Mouse (Mus musculus): Measurements from ENCODE around the gene Clta. TPM values are rescaled to one million over a fixed set of nuclear protein-coding genes. Genes with fewer than 3 reads are reported as not detected.

Clta gene
- 100 to 1,000 TPM; 333 to 335 TPM for total RNA-seq (2021)

DNA sequence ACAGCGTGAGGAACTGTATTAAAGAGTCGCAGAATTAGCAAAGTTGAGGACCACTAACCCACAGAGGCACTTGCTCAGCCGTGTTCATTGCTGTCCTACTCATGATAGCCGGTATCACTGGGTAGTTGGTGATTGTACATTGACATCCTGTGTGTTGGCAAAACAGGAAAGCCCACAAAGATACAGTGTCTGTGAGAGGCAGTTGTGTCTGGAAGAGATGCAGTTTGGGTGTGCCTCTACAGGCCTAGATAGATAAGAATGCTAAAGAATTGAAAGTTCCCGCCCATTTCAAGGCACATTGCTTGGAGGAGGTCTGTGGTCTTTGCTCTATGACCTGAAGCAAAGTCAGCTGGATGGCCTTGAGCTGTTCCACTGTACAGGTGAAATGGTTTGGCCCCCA, at the start of gene Clta:
Gene Clta (plus strand): TSS at position 327 of the 400 bp plus-strand sequence.
- intact Hi-C loops (cut with DNase I), result no loop called here
- no peak for DNase-seq (ENCODE audit: extremely low spot score in 1 of 2, low spot score in 2 of 2)

GRCm38 (mm10) chr4:43957292-43957845, 46.9 kb upstream of the Clta start, which contains the start of gene Glipr2:
Gene Glipr2 (plus strand): TSS chr4:43957401.
- DNase-seq (ENCODE audit: extremely low spot score in 1 of 2, low spot score in 2 of 2), result peak; percentile 64 to 91
- intact Hi-C loops (cut with DNase I), result no loop called here

- intact Hi-C loops (cut with DNase I), result loop anchor here (2.0 kb wide), 1 partner anchor 25 kb away; the partner anchor contains the start of gene Ccin
- DNase-seq (ENCODE audit: extremely low spot score in 1 of 2, low spot score in 2 of 2), result peak in 1 of 2 experiments; percentile 71
Measured at GRCm38 (mm10) chr4:43957846-43958461, 46.3 kb upstream of the Clta start.

DNA sequence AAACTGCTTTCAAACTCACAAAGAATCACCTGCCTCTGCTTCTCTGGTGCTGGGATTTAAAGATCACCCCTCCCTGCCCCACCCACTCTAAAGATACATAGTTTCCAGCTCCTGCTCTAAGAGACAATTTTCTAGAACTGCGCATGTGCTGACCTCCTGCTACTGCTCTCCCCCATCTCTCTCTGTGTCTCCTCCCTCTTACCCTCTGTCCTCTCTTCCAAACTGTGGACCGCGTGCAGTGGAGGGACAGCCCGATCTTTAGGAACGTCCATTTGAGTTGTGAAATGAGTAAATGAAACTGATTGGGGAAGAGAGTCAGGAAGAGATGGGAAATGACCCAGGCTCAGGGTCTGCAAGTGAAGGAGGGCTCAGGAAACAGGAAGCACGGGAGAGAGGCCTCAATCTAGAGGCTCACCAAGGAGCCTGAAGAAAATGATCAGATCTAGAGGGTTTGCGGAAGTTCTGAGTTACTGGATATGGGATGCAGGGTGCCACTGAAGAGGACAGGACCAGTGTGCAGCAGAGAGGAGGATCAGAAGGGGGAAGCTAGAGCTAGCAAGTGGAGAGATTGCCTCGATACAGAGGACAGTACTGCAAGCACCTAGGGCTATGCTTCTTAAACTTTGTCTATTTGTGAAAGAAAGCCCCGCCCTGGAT, 44.6 kb upstream of the Clta start:
- peak in 1 of 2 experiments; percentile 8 for DNase-seq (ENCODE audit: extremely low spot score in 1 of 2, low spot score in 2 of 2)
- intact Hi-C loops (cut with DNase I), result loop anchor here (2.0 kb wide), 1 partner anchor 23 kb away; the partner anchor contains the start of gene Ccin

- DNase-seq (ENCODE audit: extremely low spot score in 1 of 2, low spot score in 2 of 2), result no peak
- intact Hi-C loops (cut with DNase I), result no loop called here
Measured at GRCm38 (mm10) chr4:43960207-43960606, 44.0 kb upstream of the Clta start.

- DNase-seq (ENCODE audit: extremely low spot score in 1 of 2, low spot score in 2 of 2), result peak in 1 of 2 experiments; percentile 22
- intact Hi-C loops (cut with DNase I), result no loop called here
Measured at GRCm38 (mm10) chr4:43964326-43964833, 39.9 kb upstream of the Clta start.

DNA sequence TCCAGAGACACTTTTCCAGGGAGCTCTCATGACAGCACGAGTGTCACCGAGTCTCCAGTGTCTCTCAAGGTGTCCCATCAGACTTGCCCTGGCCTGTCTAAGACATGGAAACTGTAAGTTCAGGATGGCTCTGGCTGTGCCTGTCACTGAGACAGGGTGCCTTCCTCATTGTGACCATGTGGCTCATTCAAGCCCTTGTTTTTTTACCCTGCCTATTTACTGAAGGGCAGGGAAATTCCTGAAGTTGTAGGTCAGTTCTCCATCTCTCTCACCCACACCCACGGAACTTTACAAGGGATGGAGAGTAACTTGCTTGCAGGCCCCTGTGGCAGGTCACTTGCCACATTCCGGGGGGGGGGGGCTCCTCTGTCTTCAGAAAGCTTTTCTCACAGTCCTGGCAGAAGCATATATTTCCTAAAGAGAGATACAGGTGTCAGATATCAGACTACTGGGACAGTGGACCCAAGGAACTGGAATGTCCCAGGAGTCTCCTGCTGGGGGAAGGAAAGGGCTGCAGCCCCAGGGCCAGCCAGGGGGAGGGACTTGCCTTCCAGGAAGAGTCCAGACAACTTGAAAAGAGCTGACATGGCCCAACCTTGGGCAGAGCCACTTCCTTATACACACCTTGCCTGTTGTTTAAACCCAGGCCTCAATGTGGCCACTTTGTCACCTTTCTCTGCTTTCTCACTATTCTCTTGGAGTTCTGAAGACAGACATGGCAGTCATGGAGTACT, 39.1 kb upstream of the Clta start:
- no peak for DNase-seq (ENCODE audit: extremely low spot score in 1 of 2, low spot score in 2 of 2)
- intact Hi-C loops (cut with DNase I), result no loop called here

DNA sequence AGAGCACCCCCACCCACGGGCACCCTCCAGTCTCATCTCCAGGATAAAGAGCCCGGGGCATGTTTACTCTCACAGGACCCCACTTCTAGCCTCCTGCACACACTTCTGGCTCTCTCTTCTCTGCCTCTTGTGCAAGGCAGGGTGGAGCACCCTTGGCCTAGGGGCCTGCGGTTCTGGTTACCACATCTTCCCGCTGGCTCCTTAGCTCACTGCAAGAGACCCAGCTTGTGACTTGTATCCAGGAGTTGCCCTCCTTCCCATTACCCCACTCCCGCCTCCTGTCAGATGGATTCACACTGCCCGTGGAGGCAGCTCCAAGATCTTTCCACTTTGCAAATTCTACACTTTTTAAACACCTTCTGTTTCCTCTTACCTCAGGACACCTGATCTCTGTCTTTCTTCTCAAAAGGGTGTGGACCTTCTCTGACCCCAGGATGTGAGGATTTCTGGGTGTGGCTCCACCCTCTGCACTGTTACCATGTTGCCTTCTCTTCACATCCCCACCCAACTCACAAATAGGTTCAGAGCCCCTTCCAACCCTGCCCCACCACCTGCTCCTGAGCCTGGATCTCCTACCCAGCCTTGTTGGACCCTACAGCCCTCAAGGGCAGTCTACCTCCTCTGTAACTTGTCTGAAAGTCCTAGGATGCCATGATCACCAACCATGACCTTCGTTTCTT, 38.3 kb upstream of the Clta start:
- DNase-seq (ENCODE audit: extremely low spot score in 1 of 2, low spot score in 2 of 2), result no peak
- intact Hi-C loops (cut with DNase I), result no loop called here

DNA sequence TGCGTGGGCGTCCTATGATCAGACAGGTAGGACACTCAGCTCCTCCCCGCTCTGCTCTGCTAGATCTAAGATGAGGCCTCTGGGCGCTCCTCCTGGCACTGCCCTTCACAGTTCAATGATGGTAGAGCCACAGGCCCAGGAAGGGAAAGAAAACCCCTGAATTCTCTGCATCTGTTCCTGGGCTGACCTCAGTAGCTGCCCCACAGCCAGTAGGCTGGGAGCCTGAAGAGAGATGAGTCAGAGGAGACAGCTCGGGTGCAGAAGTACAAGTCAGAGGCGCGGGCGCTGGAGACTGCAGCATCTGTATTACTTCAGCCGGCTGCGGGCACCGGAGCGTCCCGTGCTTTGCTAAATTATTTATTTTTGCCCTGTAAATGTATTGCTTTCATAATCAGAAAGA, 35.6 kb upstream of the Clta start:
- DNase-seq (ENCODE audit: extremely low spot score in 1 of 2, low spot score in 2 of 2), result peak in 1 of 2 experiments; percentile 73
- intact Hi-C loops (cut with DNase I), result no loop called here

- intact Hi-C loops (cut with DNase I), result no loop called here
- no peak for DNase-seq (ENCODE audit: extremely low spot score in 1 of 2, low spot score in 2 of 2)
Measured at GRCm38 (mm10) chr4:43969373-43969772, 34.9 kb upstream of the Clta start.

GRCm38 (mm10) chr4:43970393-43971330, 33.6 kb upstream of the Clta start:
- no peak for DNase-seq (ENCODE audit: extremely low spot score in 1 of 2, low spot score in 2 of 2)
- intact Hi-C loops (cut with DNase I), result no loop called here

DNA sequence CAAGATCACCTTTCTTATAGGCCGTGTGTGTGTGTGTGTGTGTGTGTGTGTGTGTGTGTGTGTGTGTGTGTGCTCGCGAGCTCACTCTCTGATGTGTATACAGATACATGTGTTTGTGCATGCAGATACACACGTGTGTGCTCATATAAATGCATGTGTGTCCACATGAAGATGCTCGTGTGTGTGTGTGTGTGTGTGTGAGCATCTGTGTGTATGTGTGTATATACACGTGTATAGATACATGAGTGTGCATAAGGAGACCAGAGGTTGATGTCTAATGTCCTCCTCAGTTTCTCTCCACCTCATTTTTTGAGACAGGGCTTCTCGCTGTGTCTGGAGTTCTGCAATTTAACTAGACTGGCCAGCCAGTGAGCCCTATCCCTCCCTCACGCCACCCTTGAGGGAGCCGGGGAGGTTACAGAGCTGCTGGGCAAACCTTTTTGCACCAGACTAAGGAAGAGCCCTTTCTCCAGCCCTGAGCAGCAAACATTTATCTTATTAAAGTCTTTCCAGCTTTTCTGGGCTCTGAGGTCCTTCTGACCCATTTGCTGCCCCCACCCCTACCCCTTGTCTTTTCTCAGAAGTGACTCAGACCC, 32.6 kb upstream of the Clta start:
- intact Hi-C loops (cut with DNase I), result no loop called here
- no peak for DNase-seq (ENCODE audit: extremely low spot score in 1 of 2, low spot score in 2 of 2)

GRCm38 (mm10) chr4:43972137-43972591, 32.1 kb upstream of the Clta start:
- intact Hi-C loops (cut with DNase I), result no loop called here
- DNase-seq (ENCODE audit: extremely low spot score in 1 of 2, low spot score in 2 of 2), result peak in 1 of 2 experiments; percentile 51

DNA sequence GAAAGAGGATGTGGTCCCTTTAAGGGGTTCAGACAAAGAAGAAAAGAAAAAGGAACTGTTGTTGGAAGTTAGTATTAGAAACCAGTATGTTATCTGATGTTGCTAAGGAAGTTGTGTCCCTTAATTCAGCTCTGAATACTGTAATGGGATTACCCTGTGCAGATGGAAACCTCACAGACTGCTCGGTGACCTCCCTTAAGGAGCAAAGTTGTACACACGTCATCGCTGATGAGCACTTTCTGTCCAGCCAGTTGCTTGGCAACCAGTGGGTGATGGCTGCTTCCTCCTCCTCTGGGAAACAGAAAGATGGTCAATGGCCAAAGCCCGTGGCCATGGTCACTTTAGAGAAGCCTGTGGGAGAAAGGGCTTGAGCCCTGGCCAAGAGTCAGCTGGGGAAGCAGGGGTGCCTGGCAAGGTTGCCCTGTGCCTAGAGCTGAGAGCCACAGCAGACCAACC, 30.7 kb upstream of the Clta start:
- peak; percentile 47 to 58 for DNase-seq (ENCODE audit: extremely low spot score in 1 of 2, low spot score in 2 of 2)
- intact Hi-C loops (cut with DNase I), result no loop called here

- DNase-seq (ENCODE audit: extremely low spot score in 1 of 2, low spot score in 2 of 2), result no peak
- intact Hi-C loops (cut with DNase I), result no loop called here
Measured at GRCm38 (mm10) chr4:43974914-43975616, 29.2 kb upstream of the Clta start.

- intact Hi-C loops (cut with DNase I), result no loop called here
- no peak for DNase-seq (ENCODE audit: extremely low spot score in 1 of 2, low spot score in 2 of 2)
Measured at GRCm38 (mm10) chr4:43976223-43976740, 28.0 kb upstream of the Clta start.
